ENCODE assay signal across 21 mouse cellular contexts in the genomic region with DNA sequence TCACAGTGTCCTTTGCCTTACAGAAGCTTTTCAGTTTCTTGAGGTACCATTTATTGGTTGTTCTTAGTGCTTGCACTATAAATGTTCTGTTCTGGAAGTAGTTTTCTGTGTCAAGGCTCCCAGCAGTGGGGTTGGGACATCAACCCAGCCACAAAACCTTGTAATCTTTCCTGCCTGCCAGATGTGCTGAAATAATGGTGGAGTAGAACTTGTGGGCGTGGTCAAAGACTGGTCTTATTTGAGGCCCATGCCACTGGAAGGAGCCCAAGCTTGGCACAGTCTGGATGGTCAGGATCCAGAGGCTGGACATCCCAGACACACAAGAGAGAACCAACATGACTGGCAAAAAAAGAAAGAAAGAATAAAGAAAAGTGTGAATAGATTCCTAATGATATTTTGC.
A peak's percentile ranks its signal among the peaks of the same experiment; 100 is the strongest.
DNase-seq lines count a peak whose midpoint lies in the region; ATAC-seq lines count a peak whose summit lies in the region.
"Had no signal": no experiment of that assay in that cellular context is flagged by ENCODE, and none has a peak within 500 bp of the region (broad histone marks: within the 10 kb centered on the region; RNA-seq: fewer than 3 reads in every experiment).

No protein-coding gene starts in this region.

- H3K9me3 ChIP-seq in forebrain, embryonic 11.5 days (ENCODE audit: control insufficient read depth, low read length) = no peaks in the 10 kb centered on the region
- H3K9me3 ChIP-seq: embryonic facial prominence, embryonic 10.5 days; forebrain, embryonic 10.5 days; forebrain, embryonic 15.5 days; heart, embryonic 10.5 days; hindbrain, embryonic 12.5 days had no signal

- WGBS in forebrain, embryonic 11.5 days = 84% methylated on average over 1 of the region's 1 CpGs

- no peak overlapping the region for H3K9ac ChIP-seq in forebrain, embryonic 11.5 days (ENCODE audit: low read length)
- H3K9ac ChIP-seq: forebrain, embryonic 15.5 days; hindbrain, embryonic 12.5 days had no signal

- no peak overlapping the region for H3K27ac ChIP-seq in forebrain, embryonic 11.5 days (ENCODE audit: low read depth, low read length)
- H3K27ac ChIP-seq: embryonic facial prominence, embryonic 10.5 days; forebrain, embryonic 10.5 days; forebrain, embryonic 15.5 days; heart, embryonic 10.5 days; hindbrain, embryonic 12.5 days had no signal

- peak; percentile 59 for ATAC-seq in granulocyte monocyte progenitor cell, adult 5-6 weeks (replicated peaks; ENCODE audit: poor library complexity, severe bottlenecking)
- no peak for ATAC-seq in forebrain, embryonic 11.5 days (replicated peaks; ENCODE audit: low FRiP score)
- no peak for ATAC-seq in activated CD4-positive, CD25-positive, alpha-beta regulatory T cell, adult 4 months
- ATAC-seq: forebrain, embryonic 15.5 days; hindbrain, embryonic 16.5 days; inflammation-experienced regulatory T-cells, adult 6 months; intestine, postnatal 0 days had no signal

- no peaks in the 10 kb centered on the region for H3K36me3 ChIP-seq in forebrain, embryonic 11.5 days (ENCODE audit: control insufficient read depth, insufficient read depth, low read length)
- H3K36me3 ChIP-seq: embryonic facial prominence, embryonic 10.5 days; forebrain, embryonic 10.5 days; forebrain, embryonic 15.5 days; heart, embryonic 10.5 days; hindbrain, embryonic 12.5 days had no signal

- H3K4me1 ChIP-seq in forebrain, embryonic 11.5 days (replicated peaks; ENCODE audit: control insufficient read depth, insufficient read depth, low read length) = no peaks in the 10 kb centered on the region
- H3K4me1 ChIP-seq: embryonic facial prominence, embryonic 10.5 days; forebrain, embryonic 10.5 days; forebrain, embryonic 15.5 days; heart, embryonic 10.5 days; hindbrain, embryonic 12.5 days had no signal

- H3K4me3 ChIP-seq in forebrain, embryonic 11.5 days (ENCODE audit: low read depth, low read length) = no peak overlapping the region
- H3K4me3 ChIP-seq: embryonic facial prominence, embryonic 10.5 days; forebrain, embryonic 10.5 days; forebrain, embryonic 15.5 days; heart, embryonic 10.5 days; hindbrain, embryonic 12.5 days had no signal

- no peaks in the 10 kb centered on the region for H3K27me3 ChIP-seq in forebrain, embryonic 11.5 days (ENCODE audit: control insufficient read depth, insufficient read depth, low read length)
- H3K27me3 ChIP-seq: forebrain, embryonic 15.5 days; hindbrain, embryonic 12.5 days had no signal

- DNase-seq in adrenal gland, postnatal 14 days = peak; percentile 21
- no peak for DNase-seq in adrenal gland, adult (ENCODE audit: inconsistent age in 2 of 2, low spot score in 1 of 2)
- DNase-seq in adipocyte (ENCODE audit: low spot score) = peak; percentile 84
- no peak for DNase-seq in forebrain, embryonic 11.5 days (ENCODE audit: low spot score)
- DNase-seq: cerebellum, adult 18-20 months; cerebellum, adult 9-11 months; cerebellum, postnatal 36 days; gastrocnemius, postnatal 36 days; heart, adult 18-20 months; heart, postnatal 10 days; heart, postnatal 4 days had no signal

- H3K4me2 ChIP-seq in forebrain, embryonic 11.5 days (ENCODE audit: low read depth, low read length, severe bottlenecking) = no peak overlapping the region
- H3K4me2 ChIP-seq: forebrain, embryonic 15.5 days; hindbrain, embryonic 12.5 days had no signal

Comparison
In these comparisons a context has a peak if more than half of its experiments do, and no peak if none do; other contexts are left out.
1. DNase-seq: peak in adrenal gland, postnatal 14 days (single experiment) and adipocyte (single experiment); none in adrenal gland, adult (0 of 2) and forebrain, embryonic 11.5 days (single experiment).